Mouse (Mus musculus): ENCODE results near the gene Phldb1.
"Not testable (repeated sequence)": the region's sequence is repeated elsewhere in the genome, so short reads cannot be mapped to it uniquely, and the experiment has no call there.

Phldb1 gene

DNA sequence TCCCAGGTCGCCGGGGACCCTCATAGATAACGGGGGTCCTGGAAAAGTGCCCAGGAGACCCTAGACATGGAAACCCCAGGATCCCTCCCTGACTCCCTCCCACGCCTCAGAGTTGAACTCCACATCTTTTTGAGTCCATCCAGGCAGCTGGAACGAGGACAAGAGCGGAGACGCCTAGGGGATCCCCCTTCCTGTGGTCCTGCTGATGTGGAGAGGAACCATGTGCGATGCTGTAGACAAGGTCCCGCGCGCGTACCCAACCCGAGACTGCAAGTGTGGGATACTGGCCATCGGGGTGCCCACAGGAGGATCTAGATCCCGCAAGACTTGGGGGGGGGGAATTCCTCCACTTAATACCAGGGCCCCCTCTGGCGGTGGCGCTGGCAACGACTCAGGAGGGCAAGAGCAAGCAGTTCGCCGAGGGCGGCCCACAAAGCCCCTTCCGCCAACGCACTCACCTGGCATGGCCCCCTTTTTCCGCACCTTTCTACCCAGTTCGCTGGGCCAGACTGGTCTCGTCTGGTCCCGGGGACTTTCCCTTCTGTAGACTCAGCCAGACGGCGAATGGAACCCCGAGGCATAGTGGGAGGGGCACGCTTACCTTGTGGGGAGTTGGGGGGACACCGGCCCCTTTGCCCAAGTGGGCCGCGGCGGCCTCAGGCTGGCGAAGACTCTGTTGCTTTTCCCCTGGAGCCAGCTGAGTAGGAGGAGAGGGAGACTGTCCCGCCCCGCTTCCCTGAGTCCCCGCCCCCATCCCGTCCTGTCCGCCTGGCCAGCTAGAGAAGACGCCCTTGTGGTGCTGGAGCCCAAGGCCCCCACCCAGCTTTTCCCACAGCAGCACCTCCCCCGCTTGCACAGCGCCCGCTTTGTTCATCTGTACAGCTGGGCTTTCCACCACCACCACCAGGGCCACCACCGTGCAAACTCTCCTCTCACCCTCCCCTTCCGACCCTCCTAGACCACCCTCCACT is at the start of gene Phldb1:
Phldb1 (minus strand) TSS at position 675 of the 971 bp plus-strand sequence.
- peak in 1 of 2 experiments; percentile 57 for DNase-seq

DNA sequence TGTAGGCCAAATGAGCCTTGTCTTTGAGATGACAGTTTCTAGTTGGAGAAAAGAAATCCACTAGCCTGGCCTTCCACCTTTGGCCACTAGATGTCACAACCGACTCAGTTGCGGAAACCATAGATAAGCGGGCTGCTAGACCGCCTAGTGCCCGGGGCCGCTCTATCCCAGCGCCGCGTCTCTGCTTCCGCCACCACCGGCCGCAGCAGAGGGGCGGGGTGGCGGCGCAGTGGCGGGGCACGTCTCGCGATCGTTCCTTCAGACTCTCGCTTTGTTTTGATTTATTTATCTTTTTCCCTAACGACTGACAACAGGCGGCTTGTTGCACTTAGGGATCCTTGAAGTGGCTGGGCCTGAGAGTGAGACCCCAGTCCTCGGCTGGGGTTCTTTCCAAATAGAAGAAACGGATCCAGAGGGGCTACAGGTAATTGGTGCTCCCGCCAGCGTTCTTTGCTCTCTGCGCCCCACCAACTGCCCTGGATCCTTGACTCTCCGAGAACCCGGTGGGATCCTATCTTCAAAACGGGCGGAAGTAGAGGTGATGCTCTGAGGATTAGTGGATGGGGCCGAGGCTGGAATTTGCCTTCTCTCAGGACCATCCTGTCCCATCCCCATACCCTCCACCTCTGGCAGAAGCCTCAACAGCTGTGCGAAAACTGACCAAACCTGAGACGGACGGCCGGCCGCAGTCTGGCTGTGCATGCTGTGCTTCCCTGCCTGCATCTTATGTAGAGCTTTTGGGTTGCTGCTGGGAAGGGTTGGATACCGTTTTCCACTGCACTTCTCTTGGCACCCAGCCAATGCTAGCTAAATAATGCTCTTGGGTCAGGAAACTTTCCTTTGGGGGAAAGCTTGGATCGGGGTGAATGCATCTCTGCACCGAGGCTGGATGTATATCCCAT is 38.0 kb upstream of the Phldb1 start:
- DNase-seq: peak; percentile 93 to 97

DNA sequence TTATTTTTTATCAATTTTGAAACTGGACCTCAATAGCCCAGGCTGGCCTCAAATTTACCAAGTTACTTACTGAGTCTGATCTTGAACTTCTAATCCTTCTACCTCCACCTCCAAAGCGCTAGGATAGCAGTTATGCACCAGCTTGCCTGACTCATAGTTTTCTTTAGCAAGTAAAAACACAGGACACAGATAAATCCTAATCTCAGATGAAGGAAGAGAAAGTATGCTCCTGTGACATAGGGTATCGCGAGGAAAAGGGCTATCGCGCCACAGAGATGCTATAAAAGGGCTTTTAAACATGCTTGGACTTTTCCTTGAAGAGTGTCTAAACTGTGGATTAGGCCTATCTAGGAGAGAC is 37.4 kb upstream of the Phldb1 start:
- no peak for DNase-seq

DNA sequence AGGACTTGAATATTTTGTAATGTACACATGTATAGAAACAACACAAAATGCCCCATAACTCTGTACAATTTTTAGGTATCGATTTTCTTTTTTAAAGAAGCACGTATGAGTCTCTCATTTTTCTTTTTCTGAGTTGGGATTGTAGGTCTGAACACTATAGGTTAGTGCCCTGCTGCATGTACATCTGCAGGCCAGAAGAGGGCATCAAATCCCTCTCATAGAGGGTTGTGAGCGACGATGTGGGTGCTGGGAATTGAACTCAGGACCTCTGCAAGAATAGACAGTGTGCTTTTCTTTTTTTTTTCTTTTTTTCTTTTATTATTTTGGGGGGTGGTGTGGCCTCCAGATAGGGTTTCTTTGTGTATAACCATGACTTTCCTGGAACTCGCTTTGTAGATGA is 36.4 kb upstream of the Phldb1 start:
- no peak for DNase-seq

DNA sequence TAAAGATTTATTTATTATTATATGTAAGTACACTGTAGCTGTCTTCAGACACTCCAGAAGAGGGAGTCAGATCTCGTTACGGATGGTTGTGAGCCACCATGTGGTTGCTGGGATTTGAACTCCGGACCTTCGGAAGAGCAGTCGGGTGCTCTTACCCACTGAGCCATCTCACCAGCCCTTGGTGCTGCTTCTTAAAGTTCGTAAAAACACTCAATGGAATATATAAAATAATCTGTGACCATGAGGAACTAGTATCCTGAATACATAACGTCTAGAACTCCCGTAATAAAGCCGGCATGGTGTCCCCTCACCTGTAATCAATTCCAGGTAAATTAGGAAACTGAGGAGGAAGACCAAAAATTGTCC is 33.0 kb upstream of the Phldb1 start:
- DNase-seq: not testable (repeated sequence)

DNA sequence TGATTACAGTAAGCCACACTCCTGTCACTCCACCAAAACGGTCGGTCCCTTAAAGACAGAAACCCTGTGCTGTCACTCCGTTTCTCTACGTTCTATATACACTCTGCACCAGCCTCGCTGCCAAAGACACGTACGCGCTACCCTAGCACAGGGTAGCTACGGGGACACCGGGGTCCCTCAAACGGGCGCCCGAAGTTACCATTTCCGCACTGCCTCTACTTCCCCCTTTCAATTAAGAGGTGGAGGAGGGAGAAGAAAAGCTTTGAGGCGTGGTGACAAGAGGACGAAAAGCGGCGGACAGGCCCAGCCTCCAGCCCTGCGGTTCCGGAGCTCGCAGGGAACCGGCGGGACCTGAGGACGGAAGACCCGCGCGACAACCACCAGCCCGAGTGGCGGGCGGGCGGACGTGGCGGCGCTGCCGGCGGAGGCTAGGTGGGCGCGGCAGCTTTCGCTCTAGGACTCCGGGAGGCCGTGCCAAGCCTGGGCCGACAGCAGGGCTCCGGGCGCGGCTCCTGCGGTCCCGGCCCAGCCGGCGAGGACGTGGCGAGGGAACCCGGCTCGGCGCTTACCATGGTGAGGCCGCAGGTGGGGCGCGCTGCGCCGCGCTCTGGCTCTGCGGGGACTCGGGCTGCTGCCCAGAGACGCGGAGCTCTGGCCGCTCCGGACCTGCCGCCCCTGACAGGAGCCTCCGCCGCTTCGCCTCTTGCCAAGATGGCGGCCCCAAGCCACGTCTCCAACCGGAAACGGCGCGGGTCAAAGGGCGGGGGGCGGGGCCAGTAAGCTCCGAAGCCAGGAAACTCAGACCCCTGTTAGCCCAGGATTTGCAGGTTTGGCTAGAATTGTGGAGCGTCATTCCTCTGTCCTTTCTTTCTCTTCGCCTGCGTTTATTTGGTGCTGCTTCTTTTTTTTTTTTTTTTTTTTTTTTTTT is 32.4 kb upstream of the Phldb1 start, which contains the start of the genes Arcn1 and Ift46:
Arcn1 (minus strand) TSS at position 745 of the 928 bp plus-strand sequence.
Ift46 (plus strand) TSS at position 808 of the 928 bp plus-strand sequence.
- peak; percentile 83 to 84 for DNase-seq

DNA sequence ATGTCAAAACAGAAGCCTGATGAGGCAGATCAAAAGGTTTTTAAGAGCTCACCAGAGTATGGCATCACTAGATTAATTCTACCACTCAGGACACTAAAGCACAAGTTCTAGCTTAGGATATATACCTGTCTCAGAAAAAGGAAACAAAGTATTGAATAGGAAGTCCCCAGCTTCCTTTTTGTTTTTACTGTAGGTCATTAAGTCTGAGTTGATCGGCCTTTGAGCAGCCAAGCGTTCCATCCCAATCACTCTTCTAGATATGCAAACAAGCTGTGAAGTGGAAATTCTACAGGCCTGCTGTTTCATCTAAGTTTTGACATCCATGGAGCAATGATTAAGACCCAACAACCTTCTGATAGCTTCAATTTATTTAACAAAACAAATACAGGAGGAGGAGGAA is 25.9 kb upstream of the Phldb1 start:
- no peak for DNase-seq

DNA sequence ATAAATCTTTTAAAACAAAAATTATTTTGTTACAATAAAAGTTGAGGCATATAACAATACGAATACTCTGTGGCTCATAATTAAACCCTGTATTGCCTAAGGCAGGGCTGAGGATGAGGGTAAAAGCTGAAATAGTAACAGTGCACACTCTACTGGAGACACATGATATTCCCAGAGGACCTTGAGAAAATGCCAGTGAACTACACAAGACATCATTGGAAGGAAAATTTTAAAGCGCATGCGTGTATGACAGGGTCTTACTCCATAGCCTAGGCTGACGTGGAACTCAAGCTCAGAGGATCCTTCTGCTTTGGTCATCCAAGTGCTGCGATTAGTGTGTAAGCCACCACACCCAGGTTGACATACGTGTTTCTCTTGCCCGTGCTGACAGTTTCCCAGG is 13.5 kb upstream of the Phldb1 start:
- DNase-seq: no peak

DNA sequence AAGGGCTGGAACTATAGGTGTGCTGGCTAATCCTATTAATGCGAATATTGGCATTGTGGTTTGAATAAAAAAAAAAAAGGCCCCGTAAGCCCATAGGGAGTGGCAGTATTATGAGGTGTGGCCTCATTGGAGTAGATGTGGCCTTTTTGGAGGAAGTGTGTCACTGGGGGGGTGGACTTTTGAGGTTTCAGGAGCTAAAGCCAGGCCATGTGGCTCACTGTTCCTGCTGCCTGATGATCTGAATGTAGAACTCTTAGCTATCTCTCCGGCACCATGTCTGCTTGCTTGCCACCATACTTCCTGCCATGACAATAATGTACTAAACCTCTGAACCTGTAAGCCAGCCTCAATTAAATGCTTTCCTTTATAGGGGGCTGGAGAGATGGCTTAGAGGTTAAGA is 12.3 kb upstream of the Phldb1 start:
- DNase-seq: no peak

DNA sequence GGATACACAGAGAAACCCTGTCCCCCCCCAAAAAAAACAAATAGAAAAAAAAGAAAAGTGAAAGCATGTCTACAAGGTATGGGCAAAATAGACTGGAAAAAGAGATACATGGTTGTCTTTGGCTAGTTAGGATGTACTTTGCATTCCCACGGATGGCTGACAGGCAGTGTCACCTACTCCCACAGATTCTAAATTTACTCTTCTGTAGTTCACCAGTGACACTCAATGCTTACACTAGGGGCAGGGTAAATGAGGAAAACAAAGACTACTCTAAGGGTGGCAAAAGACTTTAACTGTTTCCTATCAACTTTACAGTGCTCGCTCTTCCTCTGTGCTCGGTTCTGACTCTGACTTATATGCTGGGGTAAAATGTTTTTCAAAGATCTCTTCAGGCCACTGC is 11.7 kb upstream of the Phldb1 start:
- no peak for DNase-seq

DNA sequence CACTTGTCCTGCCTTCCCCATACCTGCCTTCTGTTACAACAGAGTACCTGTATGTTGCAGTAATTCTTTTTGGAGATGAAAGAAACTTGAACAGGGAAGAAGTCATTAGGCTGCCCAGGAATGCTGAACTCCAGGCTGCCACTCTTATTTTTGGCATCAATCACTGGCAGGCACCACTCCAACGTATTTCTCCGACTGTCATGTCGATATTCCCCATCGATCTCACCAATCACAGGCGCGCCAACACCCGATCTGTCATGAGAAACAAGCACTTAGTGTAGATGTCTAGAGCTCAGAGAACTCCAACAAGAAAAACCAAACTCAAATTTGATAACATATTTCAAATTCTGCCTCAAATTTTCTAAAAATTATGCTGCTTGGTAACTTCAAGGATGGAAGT is 10.4 kb upstream of the Phldb1 start:
- DNase-seq: no peak

DNA sequence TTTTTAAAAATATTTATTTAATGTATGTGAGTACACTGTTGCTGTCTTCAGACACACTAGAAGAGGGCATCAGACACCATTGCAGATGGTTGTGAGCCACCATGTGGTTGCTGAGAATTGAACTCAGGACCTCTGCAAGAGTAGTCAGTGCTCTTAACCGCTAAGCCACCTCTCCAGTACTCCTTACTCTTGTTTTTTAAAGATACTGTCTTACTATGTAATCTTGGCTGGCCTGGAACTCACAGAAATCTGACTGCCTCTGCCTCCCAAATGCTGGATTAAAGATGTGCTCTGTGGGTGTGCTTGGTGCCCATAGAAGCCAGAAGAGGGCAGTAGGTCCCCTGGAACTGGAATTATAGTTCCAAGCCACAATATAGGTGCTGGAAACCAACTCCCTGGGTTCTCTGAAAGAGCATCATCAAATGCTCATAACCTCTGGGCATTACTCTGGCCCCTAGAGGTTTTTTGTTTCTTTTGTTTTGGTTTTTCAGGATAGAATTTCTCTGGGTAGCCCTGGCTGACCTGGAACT is 5.7 kb upstream of the Phldb1 start:
- DNase-seq: no peak

DNA sequence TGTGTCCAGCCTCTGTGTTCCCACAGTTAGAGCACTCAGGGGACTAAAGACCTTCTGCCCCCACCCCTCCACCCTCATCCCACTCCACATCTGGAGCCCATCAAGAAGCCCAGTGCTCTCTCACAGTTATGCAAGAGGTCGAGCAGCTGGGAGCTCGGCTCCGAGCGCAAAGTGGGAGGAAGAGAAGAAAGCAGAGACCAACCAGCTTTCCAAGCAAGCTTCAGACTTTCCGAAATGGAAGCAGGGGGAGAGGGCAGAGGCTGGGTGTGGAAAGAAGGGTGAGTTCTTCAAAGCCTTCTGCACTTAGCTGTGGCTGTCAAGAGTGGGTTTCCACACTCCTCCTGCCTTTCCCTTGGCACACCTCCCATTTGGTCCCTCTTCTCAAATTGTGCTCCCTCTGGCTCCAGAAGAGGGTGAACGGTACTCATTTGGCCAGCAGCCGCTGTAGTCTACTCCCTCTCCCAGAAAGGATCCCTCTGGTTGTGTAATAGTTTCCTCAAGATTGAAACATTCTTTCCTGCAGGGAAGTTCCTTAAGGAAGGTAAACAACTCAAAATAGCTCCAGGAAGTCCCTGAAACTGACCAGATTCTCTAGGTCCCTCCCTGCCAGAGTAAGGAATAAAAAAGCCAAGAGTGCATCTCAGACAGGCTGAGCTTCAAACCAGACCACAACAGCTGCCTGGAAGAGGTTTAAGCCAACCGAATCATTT is 2.4 kb upstream of the Phldb1 start:
- no peak for DNase-seq

DNA sequence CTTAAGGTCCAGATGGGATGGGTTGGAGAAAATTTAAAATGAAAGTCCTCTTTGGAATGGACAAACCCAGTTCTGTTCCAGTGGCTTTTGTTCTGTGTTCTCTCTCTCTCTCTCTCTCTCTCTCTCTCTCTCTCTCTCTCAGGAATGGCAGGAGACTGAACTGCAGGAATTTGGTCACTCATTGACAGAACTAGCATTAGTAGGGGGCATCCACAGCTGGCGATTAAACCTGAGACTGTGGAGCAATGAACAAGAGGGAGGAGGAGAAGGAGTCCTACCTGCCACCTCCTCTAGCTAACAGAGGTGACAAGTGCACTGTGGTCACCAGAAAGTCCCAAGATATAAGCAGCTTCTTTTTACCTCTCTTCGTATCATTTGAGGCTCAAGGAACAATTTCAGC is 1.3 kb upstream of the Phldb1 start:
- no peak for DNase-seq

DNA sequence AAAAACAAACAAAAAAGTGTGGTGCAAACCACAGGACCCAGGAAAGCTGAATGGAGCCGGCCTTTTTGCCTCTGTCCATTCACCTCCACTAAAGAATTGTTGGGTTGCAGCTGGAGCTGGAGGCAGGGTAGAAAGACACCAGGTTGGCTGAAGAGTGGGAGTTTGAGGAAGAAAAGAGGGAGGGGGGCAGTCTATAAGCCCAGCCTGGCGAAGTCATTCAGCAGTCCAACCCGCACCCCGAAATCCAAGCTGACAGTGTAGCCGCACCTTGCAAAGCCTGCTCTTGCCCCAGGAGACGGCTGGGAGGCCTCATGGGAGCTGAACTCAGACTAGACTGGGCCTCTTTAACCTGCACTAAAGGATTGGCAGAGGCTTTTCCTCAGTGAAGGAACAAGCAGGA is 888 bp upstream of the Phldb1 start:
- DNase-seq: no peak

DNA sequence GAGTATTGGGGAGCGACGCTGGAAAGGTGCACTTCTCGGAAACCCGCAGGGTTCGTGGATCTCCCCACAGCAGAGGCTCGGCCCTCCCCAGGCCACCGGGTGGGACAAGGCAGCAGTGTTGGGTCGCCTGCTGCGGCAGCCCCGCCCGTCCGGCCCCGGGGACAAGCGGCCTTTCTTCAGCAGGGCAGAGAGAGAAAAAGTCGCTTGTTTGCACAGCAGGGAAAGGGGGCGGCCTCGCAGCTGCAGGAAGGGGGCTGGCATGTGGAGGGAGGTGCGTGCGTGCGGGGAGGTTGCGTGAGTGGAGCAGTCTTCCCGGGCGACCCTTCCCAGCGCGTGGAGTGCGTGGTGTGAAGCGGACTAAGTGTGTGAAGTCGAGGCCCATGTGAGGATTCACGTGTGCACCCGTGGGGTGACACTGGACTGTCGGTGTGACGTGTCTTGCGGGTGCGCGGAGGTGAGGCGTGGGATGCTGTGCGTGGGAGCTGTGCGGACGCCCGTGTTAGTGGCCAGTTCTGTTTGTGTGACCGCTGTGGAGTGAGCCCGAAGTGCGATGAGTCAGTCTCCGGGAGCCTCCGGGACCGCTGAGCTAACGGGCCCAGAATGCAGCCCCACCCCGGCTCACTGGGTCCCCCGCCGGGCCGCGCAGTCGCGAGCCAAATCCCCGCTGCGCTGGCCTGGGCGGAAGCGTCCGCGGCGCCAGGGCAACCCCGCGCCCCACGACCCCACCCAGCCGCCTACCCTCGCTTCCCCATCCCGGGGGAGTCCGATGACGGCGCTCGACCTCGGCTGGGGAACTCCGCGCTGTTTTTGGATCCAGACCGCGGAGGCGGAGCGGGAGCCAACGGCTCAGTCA is 1.1 kb downstream of the Phldb1 start:
- peak; percentile 39 to 50 for DNase-seq

DNA sequence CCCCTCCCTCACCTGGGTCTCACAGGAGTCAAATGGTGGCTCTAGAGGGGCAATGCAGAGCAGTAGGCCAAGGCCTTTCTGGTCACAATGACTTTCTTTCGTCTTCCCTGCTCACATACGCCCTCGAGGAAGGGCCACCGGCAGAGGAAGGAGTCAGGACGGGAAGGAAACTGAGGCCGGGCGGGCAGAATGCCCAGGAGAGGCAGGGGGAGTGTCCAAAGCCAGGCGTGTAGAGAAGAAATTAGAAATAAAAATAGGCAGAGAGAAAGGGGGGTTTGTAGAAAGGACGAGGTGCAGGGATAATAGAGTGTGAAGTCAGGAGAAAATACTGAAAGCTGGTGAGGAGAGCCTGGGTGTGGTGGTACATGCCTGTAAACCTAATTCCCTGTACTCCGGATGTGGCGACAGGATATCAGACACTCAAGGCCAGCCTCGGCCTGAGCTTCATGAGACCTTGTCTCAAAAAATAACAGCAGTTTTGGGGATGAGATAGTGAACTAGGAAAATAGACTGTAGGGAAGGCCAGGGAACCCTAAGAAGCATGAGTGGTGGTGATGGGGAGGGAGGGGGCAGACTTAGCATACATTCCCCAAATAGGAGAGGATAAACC is 2.0 kb downstream of the Phldb1 start:
- DNase-seq: no peak

DNA sequence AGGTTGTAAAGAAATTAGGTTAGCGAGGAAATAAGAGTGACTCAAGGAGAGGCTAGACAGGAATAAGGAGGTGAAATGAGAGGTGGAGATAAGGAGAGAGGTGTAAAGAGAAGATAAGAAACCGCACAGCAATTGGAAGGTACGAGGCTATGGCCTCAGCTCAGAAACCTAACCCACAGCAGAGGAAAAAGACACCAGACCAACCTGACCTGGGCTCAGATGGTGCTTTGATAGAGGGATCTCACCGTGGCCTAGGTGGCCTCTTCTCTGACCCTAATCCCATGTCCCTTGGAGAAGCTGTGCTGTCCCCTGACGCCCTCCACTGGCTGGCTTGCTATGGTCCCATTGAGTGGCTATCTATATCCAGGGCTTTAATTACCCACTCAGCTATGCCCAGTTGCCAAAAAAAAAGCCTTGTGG is 2.9 kb downstream of the Phldb1 start:
- no peak for DNase-seq

DNA sequence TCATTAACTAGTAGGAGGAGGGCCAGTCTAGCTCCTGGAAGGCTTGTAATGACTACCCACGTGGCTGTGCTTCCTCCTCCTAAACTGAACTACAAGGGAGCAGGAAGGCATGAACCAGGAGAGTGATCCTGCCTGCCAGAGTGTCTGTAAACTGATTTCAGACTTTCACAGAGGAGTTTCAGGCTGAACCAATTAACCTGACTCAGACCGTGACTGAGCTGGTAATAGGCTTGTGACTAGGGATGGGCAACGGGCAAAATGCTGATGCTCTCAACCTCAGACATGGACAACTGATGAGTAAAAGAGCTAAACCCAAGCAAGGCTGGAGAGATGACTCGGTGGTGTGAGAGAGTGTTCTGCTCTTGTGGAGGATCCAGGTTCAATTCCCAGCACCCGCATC is 7.6 kb downstream of the Phldb1 start:
- no peak for DNase-seq

Measured in cerebellum, postnatal 36 days (tissue).